Mouse (Mus musculus) Patski (cell line): ENCODE results near the gene Clec16a. TPM values are rescaled to one million over a fixed set of nuclear protein-coding genes. Genes with fewer than 3 reads are reported as not detected.

Experiments used
- ATAC-seq: fragments of 100-300 bp; one replicate; pipeline ENCODE4 v1.8.0; 2021
- CTCF ChIA-PET: fragments of 350-600 bp; sonication (Branson Sonifier 250); formaldehyde crosslinking; loops from one replicate; lab custom pipeline; 2022; ENCODE audit warnings: inconsistent platforms; lab: Charles Lee
- POLR2A ChIA-PET: fragments of 350-600 bp; sonication (Branson Sonifier 250); formaldehyde crosslinking; loops from one replicate; lab custom pipeline; 2022; ENCODE audit warnings: antibody characterized with exemption, inconsistent platforms; lab: Charles Lee
- DNase-seq: peaks from one replicate; pipeline ENCODE4 v3.0.0-alpha.2; 2011; ENCODE audit warnings: low read depth, low spot score
- H3K27me3 ChIP-seq: fragments of 371-371 bp; one replicate; pipeline ENCODE4 v1.5.1; 2021
- CTCF ChIP-seq: fragments of 100-300 bp; IDR thresholded peaks from one replicate; pipeline ENCODE4 v1.5.1; 2021
- in situ Hi-C: fragments of 300-500 bp; cut with MboI; formaldehyde crosslinking; loops from 3 replicates; pipeline ENCODE4 v1.11.1; 2018; ENCODE audit warnings: low pct_unique_long_range_greater_than_20kb, mixed read lengths
- polyA plus RNA-seq: library from polyadenylated mRNA; unstranded; gene quantifications from one replicate; pipeline ENCODE4 v1.2.3, GENCODE M21; 2021

The Clec16a gene
- polyA plus RNA-seq, 1 experiment from 2014 or later = 21.3 TPM

DNA sequence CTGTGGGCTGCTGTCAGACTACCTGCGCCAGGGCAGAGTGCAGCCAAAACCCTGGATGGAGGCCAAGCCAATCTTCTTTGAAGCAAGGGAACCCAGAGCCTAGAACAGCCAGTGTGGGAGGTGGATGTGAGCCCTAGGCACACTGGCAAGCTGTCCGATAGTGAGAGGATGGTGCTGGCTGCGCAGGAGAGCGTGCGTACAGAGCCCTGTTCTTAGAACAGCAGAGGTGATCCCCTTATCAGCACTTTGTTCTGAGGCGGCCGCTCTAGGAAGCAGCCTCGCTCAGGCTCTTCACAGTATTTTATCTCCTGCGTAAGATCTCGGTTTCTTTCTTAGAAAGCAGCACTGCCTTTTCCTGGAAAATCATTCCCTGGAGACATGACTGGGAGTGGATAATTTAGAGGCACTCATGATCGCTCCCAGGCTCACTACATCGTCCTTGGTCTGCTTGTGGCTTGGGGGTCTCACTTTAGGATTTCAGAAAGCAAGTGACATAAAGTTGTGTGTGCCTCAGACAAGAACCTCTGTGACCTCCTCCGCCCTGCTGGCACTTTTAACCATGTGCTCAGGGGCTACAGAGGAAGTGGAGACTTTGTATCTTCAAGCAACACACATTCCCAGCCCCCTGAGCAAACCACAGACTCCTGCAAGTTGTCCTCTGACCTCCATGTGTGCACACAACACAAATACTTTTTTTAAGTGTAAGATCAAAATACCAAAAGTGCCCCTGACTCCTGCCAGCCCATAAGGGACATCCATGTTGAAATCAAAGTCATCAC, 94.2 kb downstream of the Clec16a start:
- CTCF ChIA-PET = interaction anchor here (0.8 to 1.5 kb wide), 9 partner anchors 9 to 226 kb away, joined by 3 to 6 read pairs (median 4); partner anchors contain the start of gene Socs1
- H3K27me3 ChIP-seq = no peaks in the 10 kb centered on the region
- no peak for ATAC-seq
- POLR2A ChIA-PET = no interaction called here
- no peak for DNase-seq
- no peak for TF ChIP-seq CTCF
- in situ Hi-C loops = loop anchor here (5.0 kb wide), 1 partner anchor 208 kb away; no protein-coding TSS in a partner anchor

DNA sequence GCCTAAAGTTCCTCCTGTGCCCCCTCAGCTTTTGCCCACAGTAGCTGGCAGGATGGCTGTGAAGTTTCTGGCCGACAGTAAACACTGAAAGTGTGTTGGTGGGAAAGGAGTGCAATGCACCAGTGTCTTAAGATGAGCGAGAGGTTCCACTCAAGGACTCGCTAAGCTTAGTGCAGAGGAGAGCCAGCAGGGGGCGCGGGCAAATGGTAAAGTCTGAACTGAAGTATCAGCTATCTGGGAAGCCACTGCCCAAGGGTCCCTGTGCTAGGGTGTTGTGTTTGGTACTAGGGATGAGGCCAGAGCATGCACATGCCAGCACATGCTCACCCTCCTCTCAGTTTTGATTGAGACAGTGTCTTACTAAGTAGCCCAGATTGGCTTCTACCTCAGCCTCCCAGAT, 94.9 kb downstream of the Clec16a start:
- no peaks in the 10 kb centered on the region for H3K27me3 ChIP-seq
- peak; percentile 57 for ATAC-seq
- in situ Hi-C loops = no loop called here
- peak; percentile 79 for TF ChIP-seq CTCF
- ChIA-PET POLR2A (interaction anchor here (0.6 kb wide), 1 partner anchor 15 kb away, joined by 5 read pairs; no protein-coding TSS in a partner anchor), CTCF (interaction anchor here (0.6 to 1.8 kb wide), 18 partner anchors 9 to 225 kb away, joined by 3 to 6 read pairs (median 4); partner anchors contain the start of gene Socs1)
- DNase-seq = no peak

DNA sequence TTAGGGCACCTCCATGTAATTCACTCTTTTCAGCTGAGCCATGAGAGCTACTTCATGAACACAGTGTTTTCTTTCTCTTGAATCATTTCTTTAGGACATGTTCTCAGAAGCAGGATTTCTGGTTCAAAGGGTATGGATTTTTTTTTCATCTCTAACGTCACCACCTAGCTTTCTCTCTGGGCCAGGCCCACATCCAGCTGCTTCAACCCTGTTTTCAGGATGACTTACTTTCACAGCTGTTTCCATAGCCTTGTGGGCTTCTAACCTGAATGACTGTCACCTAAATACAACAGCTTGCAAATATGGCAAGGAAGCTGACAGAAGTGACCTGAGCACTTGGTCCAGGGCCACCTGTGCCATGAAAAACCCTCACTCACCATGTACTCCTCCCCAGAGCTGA, 96.0 kb downstream of the Clec16a start:
- ChIA-PET CTCF (interaction anchor here (0.8 to 1.8 kb wide), 5 partner anchors 16 to 205 kb away, joined by 3 to 5 read pairs (median 3); no protein-coding TSS in a partner anchor), POLR2A (interaction anchor here (0.6 kb wide), 1 partner anchor 206 kb away, joined by 3 read pairs; no protein-coding TSS in a partner anchor)
- TF ChIP-seq CTCF = no peak
- ATAC-seq (no peak), DNase-seq (no peak)
- in situ Hi-C loops = no loop called here
- no peaks in the 10 kb centered on the region for H3K27me3 ChIP-seq

DNA sequence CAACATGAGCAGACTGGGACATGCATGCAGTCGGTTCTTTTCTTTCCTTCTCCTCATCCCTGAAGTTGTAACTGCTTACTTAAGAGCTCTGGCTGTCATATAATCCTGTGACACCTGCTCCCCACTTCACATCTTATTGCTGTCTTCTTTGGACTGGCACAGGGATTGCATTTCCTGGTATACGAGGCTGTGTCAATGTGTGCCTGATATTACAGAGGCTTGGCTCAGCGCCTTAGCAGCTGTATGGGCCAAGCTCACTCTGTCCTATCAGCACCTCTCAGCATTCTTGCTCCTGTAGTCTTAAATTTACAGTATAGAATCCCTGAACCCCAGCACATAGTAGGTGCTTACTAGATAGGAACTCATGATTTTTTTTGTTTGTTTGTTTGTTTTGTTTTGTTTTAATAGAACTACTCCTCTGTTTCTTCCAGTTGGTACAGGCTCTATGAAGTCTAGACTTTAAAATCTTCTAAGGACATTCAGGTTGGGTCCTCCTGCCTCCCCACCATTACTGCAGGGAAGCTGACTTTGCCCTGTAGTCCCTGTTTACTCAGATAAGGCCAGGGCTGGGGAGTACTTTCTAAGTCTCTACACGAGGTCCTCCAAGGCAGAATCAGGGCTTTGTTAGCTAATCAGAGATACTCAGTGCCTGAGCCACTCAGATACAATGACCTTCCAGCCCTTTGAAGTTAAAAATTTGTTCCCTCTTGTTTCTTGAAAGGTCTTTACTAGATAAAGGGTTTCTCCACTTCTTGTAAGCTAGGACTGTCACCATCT, 97.9 kb downstream of the Clec16a start:
- ATAC-seq (no peak), DNase-seq (no peak)
- ChIA-PET POLR2A (no interaction called here), CTCF (interaction anchor here (1.4 kb wide), 1 partner anchor 13 kb away, joined by 3 read pairs; no protein-coding TSS in a partner anchor)
- H3K27me3 ChIP-seq = no peaks in the 10 kb centered on the region
- in situ Hi-C loops = no loop called here
- TF ChIP-seq CTCF = no peak

DNA sequence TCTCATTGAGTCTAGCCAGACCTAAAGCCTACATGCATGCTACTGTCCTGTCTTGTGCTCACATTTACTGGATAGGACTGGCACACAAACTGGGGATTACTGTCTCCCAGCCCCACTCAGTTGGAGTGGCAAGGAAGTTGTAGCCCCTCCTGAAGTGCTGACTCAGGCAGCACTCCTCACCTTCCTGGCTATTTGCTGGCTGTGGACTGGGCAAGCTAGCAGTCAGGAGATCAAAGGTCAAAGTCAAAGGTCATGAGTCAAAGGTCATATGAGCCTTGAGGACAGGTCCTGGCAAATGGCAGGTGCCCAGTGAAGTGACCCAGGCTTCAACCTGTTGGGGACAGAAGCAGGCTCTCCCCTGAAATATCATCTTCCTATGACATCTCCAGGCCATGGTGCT, 99.1 kb downstream of the Clec16a start:
- CTCF ChIA-PET = no interaction called here
- DNase-seq = no peak
- TF ChIP-seq CTCF = no peak
- POLR2A ChIA-PET = no interaction called here
- in situ Hi-C loops = no loop called here
- H3K27me3 ChIP-seq = no peaks in the 10 kb centered on the region
- ATAC-seq = no peak

DNA sequence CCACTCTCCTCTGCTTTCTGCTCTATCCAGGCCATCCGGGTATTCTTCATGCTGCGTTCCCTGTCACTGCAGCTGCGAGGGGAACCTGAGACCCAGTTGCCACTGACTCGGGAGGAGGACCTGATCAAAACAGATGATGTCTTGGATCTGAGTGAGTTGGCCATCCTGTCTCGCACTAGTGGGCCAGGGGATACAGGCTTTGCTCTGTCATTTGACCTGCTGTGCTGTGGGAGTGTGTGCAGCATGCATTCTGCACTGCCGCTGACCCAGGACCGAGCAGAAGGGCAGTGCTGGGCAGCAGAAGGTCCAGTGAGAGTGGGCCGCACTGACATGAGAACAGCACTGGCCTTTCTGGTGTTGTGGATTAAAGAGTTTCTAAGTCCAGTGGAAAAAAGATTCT, 99.6 kb downstream of the Clec16a start:
- POLR2A ChIA-PET = no interaction called here
- no peak for DNase-seq
- TF ChIP-seq CTCF = no peak
- H3K27me3 ChIP-seq = no peaks in the 10 kb centered on the region
- no peak for ATAC-seq
- CTCF ChIA-PET = no interaction called here
- in situ Hi-C loops = no loop called here

DNA sequence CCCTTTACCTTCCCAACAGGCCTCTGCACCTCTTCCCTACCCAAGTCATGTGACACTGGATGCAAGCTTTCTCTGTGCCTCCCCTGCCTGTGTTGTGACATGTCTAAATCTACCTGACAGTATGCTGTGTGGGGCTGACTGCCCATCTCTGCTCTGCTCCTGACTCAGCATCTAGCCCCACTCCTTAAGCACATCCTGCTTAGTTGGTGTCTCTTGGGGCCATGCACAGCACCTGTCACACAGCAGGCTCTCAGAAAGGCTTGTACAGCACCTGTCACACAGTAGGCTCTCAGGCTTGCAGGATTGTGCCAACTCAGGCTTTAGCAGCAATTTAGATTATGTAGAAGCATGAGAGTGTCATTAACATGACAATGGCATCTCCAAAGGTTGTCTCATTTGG, 106.7 kb downstream of the Clec16a start:
- no peaks in the 10 kb centered on the region for H3K27me3 ChIP-seq
- ATAC-seq (no peak), DNase-seq (no peak)
- POLR2A ChIA-PET = no interaction called here
- CTCF ChIA-PET = no interaction called here
- in situ Hi-C loops = no loop called here
- no peak for TF ChIP-seq CTCF

DNA sequence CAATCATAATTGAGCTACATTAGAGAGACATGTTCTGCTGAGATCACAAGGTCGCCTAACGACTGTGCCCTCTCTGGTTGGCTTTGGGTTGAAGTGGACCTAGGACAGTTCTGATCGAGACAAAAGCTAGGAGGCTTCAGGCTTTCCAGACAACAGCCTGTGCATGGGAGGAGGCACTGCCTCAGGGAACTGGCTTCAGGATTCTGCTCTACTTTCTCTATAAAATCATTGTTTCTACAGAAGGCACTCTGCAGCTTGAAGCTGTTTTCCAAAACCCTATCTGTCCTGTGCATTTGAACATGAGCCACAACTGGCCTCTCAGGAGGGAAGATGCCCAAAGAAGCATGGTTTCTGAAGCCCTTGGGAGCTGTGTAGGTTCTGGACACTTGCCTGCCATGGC, 107.8 kb downstream of the Clec16a start:
- in situ Hi-C loops = no loop called here
- ChIA-PET POLR2A (no interaction called here), CTCF (interaction anchor here (1.3 to 1.4 kb wide), 2 partner anchors 13 to 129 kb away, joined by 3 read pairs; no protein-coding TSS in a partner anchor)
- ATAC-seq (no peak), DNase-seq (no peak)
- H3K27me3 ChIP-seq = no peaks in the 10 kb centered on the region
- no peak for TF ChIP-seq CTCF

DNA sequence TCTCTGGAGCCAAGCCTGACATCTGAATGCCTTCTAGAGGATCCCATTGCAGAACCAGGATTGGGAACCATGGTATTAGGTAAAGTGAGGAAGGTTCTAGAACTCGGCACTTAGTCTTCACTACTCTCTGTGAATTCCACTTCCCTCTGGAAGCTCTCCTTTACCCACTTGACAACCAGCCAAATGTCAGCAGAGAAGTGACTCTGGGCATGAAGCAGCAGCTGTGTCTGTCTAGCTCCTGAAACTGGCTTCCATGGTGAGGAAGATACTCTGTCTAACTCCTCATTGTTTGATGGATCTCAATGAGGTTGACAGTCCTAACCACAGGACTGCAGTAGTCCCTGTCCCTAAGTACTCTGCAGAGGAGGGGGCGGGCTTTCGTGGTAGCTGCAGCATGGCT, 110.1 kb downstream of the Clec16a start:
- ChIA-PET POLR2A (interaction anchor here (0.9 kb wide), 2 partner anchors 9 to 27 kb away, joined by 4 to 9 read pairs; no protein-coding TSS in a partner anchor), CTCF (interaction anchor here (1.0 to 1.8 kb wide), 5 partner anchors 11 to 85 kb away, joined by 3 to 6 read pairs (median 3); no protein-coding TSS in a partner anchor)
- H3K27me3 ChIP-seq = no peaks in the 10 kb centered on the region
- in situ Hi-C loops = no loop called here
- TF ChIP-seq CTCF = no peak
- DNase-seq (no peak), ATAC-seq (no peak)

DNA sequence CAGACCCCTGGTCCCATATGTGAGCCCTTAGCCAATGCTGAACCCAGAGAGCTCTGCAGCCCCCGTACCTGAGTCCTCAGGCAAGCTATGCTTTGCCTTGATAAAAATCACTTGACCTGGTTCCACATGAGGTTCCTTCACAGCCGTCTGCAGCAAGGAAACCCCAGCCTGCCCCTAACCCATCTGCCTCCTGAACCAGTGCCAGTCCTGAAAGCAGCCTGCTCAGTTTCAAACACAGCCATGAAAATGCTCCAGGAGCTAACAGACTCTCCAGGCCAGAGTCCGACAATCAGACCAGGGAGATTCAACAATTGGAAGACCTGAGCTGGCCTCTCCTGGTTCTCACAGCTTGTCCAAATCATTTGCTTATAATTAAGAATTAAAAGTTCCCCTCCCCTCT, 110.8 kb downstream of the Clec16a start:
- ChIA-PET POLR2A (interaction anchor here (0.9 kb wide), 2 partner anchors 9 to 26 kb away, joined by 4 to 9 read pairs; no protein-coding TSS in a partner anchor), CTCF (interaction anchor here (1.2 to 1.8 kb wide), 8 partner anchors 10 to 163 kb away, joined by 3 to 6 read pairs (median 3); no protein-coding TSS in a partner anchor)
- ATAC-seq (no peak), DNase-seq (no peak)
- H3K27me3 ChIP-seq = no peaks in the 10 kb centered on the region
- TF ChIP-seq CTCF = no peak
- in situ Hi-C loops = no loop called here
